Mouse (Mus musculus): ENCODE results near the gene Epha2. TPM values are rescaled to one million over a fixed set of nuclear protein-coding genes. Genes with fewer than 3 reads are reported as not detected.

Gene Epha2
- polyA plus RNA-seq, 1 experiment from 2014 or later = 0.03 TPM

- WGBS (ENCODE audit: missing documents) = 41% methylated on average over 4 of the region's 4 CpGs
- H3K4me3 ChIP-seq (ENCODE audit: inconsistent target) = no peak overlapping the region
- H3K27ac ChIP-seq = no peak overlapping the region
- H3K79me2 ChIP-seq (ENCODE audit: inconsistent target) = no peaks in the 10 kb centered on the region
- no peaks in the 10 kb centered on the region for H3K36me3 ChIP-seq (ENCODE audit: inconsistent target)
Measured at GRCm38 (mm10) chr4:141304223-141304611, 3.2 kb downstream of the Epha2 start.

GRCm38 (mm10) chr4:141306057-141306456, 5.0 kb downstream of the Epha2 start:
- no peak overlapping the region for H3K4me3 ChIP-seq (ENCODE audit: inconsistent target)
- WGBS (ENCODE audit: missing documents) = 96% methylated on average over 7 of the region's 8 CpGs
- H3K79me2 ChIP-seq (ENCODE audit: inconsistent target) = no peaks in the 10 kb centered on the region
- no peaks in the 10 kb centered on the region for H3K36me3 ChIP-seq (ENCODE audit: inconsistent target)
- H3K27ac ChIP-seq = no peak overlapping the region

GRCm38 (mm10) chr4:141308381-141308780, 7.3 kb downstream of the Epha2 start:
- no peaks in the 10 kb centered on the region for H3K36me3 ChIP-seq (ENCODE audit: inconsistent target)
- 96% methylated on average over 22 of the region's 22 CpGs for WGBS (ENCODE audit: missing documents)

DNA sequence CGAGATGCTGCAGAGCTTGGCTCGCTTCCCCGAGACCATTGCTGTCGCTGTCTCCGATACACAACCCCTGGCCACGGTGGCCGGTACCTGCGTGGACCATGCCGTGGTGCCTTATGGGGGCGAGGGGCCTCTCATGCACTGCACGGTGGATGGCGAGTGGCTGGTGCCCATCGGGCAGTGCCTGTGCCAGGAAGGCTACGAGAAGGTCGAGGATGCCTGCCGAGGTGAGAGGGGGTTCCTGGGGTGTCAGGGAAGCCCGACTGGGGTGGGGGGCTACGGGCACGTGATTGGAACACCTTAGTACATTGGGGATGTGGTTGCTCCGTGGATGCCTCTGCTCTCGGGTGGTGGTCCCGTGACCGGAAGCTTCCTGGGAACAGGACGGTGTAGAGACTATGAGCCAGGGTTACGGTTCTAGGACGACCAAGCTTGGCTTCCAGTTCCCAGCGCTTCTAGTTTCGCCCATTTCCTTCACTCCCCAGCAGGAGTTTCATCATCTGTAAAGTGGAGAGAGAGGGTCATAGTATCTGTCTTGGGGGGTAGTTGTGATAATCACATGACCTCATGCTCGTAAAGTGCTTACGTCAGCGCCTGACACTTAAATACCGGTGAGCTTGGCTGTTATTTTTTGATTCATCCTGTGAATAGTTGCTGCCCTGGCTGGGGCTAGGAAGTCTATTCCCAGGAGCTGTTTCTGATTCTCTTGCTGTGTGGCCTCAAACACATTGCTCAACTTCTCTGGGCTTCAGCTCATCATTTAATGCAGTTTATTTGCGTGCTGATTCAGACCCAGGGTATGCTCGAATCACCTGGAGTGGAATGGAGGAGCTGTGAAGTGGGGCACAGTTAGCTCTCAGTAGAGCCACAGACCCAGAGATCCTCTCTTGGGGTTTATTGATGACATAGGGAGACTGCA, 8.1 kb downstream of the Epha2 start:
- no peak overlapping the region for H3K4me3 ChIP-seq (ENCODE audit: inconsistent target)
- WGBS (ENCODE audit: missing documents) = 92% methylated on average over 32 of the region's 34 CpGs
- no peaks in the 10 kb centered on the region for H3K79me2 ChIP-seq (ENCODE audit: inconsistent target)
- no peaks in the 10 kb centered on the region for H3K36me3 ChIP-seq (ENCODE audit: inconsistent target)
- no peak overlapping the region for H3K27ac ChIP-seq

More at GRCm38 (mm10) chr4:141308381-141308780, 7.3 kb downstream of the Epha2 start:
- Histone ChIP-seq H3K27ac (no peak overlapping the region), H3K4me3 (ENCODE audit: inconsistent target) (no peak overlapping the region), H3K79me2 (ENCODE audit: inconsistent target) (no peaks in the 10 kb centered on the region)

DNA sequence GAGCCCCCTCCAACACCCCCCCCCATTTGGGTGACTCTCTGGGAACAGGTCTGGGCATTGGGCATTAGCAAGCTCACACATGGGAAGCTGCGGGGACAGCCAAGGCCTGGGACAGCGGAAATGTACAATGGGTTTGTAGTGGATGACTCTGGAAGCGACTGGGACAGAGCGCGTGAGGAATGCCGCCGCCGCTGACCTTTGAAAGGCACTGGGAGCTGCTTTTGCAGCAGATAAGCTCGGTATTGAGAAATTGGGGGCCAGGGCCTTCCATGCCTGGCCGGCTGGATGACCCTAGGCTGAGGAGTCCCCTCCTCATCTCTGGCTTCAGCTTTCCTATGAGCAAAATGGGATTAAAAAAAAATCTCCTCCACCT, 8.7 kb downstream of the Epha2 start:
- 98% methylated on average over 10 of the region's 10 CpGs for WGBS (ENCODE audit: missing documents)
- no peak overlapping the region for H3K4me3 ChIP-seq (ENCODE audit: inconsistent target)

GRCm38 (mm10) chr4:141310191-141310606, 9.2 kb downstream of the Epha2 start:
- H3K36me3 ChIP-seq (ENCODE audit: inconsistent target) = no peaks in the 10 kb centered on the region
- no peak overlapping the region for H3K27ac ChIP-seq
- no peak overlapping the region for H3K4me3 ChIP-seq (ENCODE audit: inconsistent target)
- H3K79me2 ChIP-seq (ENCODE audit: inconsistent target) = no peaks in the 10 kb centered on the region
- 79% methylated on average over 8 of the region's 8 CpGs for WGBS (ENCODE audit: missing documents)

More for the DNA sequence above, 8.7 kb downstream of the Epha2 start:
- Histone ChIP-seq H3K27ac (no peak overlapping the region), H3K79me2 (ENCODE audit: inconsistent target) (no peaks in the 10 kb centered on the region), H3K36me3 (ENCODE audit: inconsistent target) (no peaks in the 10 kb centered on the region)

GRCm38 (mm10) chr4:141311078-141311477, 10.0 kb downstream of the Epha2 start:
- H3K4me3 ChIP-seq (ENCODE audit: inconsistent target) = no peak overlapping the region
- 39% methylated on average over 7 of the region's 7 CpGs for WGBS (ENCODE audit: missing documents)
- H3K27ac ChIP-seq = no peak overlapping the region
- no peaks in the 10 kb centered on the region for H3K36me3 ChIP-seq (ENCODE audit: inconsistent target)
- no peaks in the 10 kb centered on the region for H3K79me2 ChIP-seq (ENCODE audit: inconsistent target)

- Histone ChIP-seq H3K4me3 (ENCODE audit: inconsistent target) (no peak overlapping the region), H3K27ac (no peak overlapping the region)
- 95% methylated on average over 6 of the region's 6 CpGs for WGBS (ENCODE audit: missing documents)
Measured at GRCm38 (mm10) chr4:141311506-141311905, 10.5 kb downstream of the Epha2 start.

GRCm38 (mm10) chr4:141311908-141312307, 10.9 kb downstream of the Epha2 start:
- H3K27ac ChIP-seq = no peak overlapping the region
- WGBS (ENCODE audit: missing documents) = 94% methylated on average over 2 of the region's 2 CpGs
- no peaks in the 10 kb centered on the region for H3K36me3 ChIP-seq (ENCODE audit: inconsistent target)
- no peaks in the 10 kb centered on the region for H3K79me2 ChIP-seq (ENCODE audit: inconsistent target)
- H3K4me3 ChIP-seq (ENCODE audit: inconsistent target) = no peak overlapping the region

More at GRCm38 (mm10) chr4:141311506-141311905, 10.5 kb downstream of the Epha2 start:
- no peaks in the 10 kb centered on the region for H3K79me2 ChIP-seq (ENCODE audit: inconsistent target)
- H3K36me3 ChIP-seq (ENCODE audit: inconsistent target) = no peaks in the 10 kb centered on the region

GRCm38 (mm10) chr4:141312513-141313131, 11.6 kb downstream of the Epha2 start:
- no peaks in the 10 kb centered on the region for H3K36me3 ChIP-seq (ENCODE audit: inconsistent target)
- H3K4me3 ChIP-seq (ENCODE audit: inconsistent target) = no peak overlapping the region
- no peak overlapping the region for H3K27ac ChIP-seq
- 90% methylated on average over 16 of the region's 17 CpGs for WGBS (ENCODE audit: missing documents)
- no peaks in the 10 kb centered on the region for H3K79me2 ChIP-seq (ENCODE audit: inconsistent target)

- no peaks in the 10 kb centered on the region for H3K36me3 ChIP-seq (ENCODE audit: inconsistent target)
- 87% methylated on average over 8 of the region's 8 CpGs for WGBS (ENCODE audit: missing documents)
- H3K4me3 ChIP-seq (ENCODE audit: inconsistent target) = no peak overlapping the region
- no peaks in the 10 kb centered on the region for H3K79me2 ChIP-seq (ENCODE audit: inconsistent target)
- no peak overlapping the region for H3K27ac ChIP-seq
Measured at GRCm38 (mm10) chr4:141313481-141313880, 12.4 kb downstream of the Epha2 start.

GRCm38 (mm10) chr4:141313924-141314323, 12.9 kb downstream of the Epha2 start:
- H3K27ac ChIP-seq = no peak overlapping the region
- H3K79me2 ChIP-seq (ENCODE audit: inconsistent target) = no peaks in the 10 kb centered on the region
- H3K36me3 ChIP-seq (ENCODE audit: inconsistent target) = no peaks in the 10 kb centered on the region
- WGBS (ENCODE audit: missing documents) = 52% methylated on average over 11 of the region's 11 CpGs
- H3K4me3 ChIP-seq (ENCODE audit: inconsistent target) = no peak overlapping the region

GRCm38 (mm10) chr4:141314745-141315144, 13.7 kb downstream of the Epha2 start:
- H3K79me2 ChIP-seq (ENCODE audit: inconsistent target) = no peaks in the 10 kb centered on the region
- no peaks in the 10 kb centered on the region for H3K36me3 ChIP-seq (ENCODE audit: inconsistent target)
- H3K27ac ChIP-seq = no peak overlapping the region
- H3K4me3 ChIP-seq (ENCODE audit: inconsistent target) = no peak overlapping the region
- WGBS (ENCODE audit: missing documents) = 97% methylated on average over 6 of the region's 6 CpGs

DNA sequence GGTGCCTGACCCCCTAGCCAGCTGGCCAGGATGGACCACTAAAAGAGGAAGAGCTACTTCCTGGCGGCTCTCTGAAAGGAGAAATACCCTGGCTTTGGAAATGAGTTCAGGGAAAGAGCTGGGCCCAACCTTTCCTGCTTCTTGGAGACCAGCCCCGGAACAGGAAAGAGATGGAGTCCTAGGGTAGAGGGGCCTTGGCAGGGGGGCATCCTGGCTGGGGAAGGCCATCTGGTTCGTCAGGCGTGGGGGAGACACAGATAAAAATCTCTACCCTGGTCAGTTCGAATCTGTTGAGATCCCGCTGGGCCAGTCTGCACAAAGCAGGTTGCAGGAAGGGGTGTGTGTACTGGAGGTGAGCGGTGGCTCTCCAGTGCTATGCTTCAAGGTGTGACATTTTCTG, 15.0 kb downstream of the Epha2 start:
- WGBS (ENCODE audit: missing documents) = 21% methylated on average over 7 of the region's 7 CpGs
- Histone ChIP-seq H3K36me3 (ENCODE audit: inconsistent target) (no peaks in the 10 kb centered on the region), H3K27ac (no peak overlapping the region), H3K79me2 (ENCODE audit: inconsistent target) (no peaks in the 10 kb centered on the region), H3K4me3 (ENCODE audit: inconsistent target) (no peak overlapping the region)

- H3K79me2 ChIP-seq (ENCODE audit: inconsistent target) = no peaks in the 10 kb centered on the region
- H3K36me3 ChIP-seq (ENCODE audit: inconsistent target) = no peaks in the 10 kb centered on the region
- 84% methylated on average over 15 of the region's 18 CpGs for WGBS (ENCODE audit: missing documents)
- H3K27ac ChIP-seq = no peak overlapping the region
- no peak overlapping the region for H3K4me3 ChIP-seq (ENCODE audit: inconsistent target)
Measured at GRCm38 (mm10) chr4:141316498-141317180, 15.6 kb downstream of the Epha2 start.
